Mouse (Mus musculus) kidney, adult 9 months (tissue): Measurements from ENCODE around the gene Vps29.
A peak's percentile ranks its signal among the peaks of the same experiment; 100 is the strongest.
"Not testable (repeated sequence)": the region's sequence is repeated elsewhere in the genome, so short reads cannot be mapped to it uniquely, and the experiment has no call there.

Experiments
- DNase-seq: peaks from one replicate; pipeline ENCODE4 v3.0.0; 2022

Gene Vps29

DNA sequence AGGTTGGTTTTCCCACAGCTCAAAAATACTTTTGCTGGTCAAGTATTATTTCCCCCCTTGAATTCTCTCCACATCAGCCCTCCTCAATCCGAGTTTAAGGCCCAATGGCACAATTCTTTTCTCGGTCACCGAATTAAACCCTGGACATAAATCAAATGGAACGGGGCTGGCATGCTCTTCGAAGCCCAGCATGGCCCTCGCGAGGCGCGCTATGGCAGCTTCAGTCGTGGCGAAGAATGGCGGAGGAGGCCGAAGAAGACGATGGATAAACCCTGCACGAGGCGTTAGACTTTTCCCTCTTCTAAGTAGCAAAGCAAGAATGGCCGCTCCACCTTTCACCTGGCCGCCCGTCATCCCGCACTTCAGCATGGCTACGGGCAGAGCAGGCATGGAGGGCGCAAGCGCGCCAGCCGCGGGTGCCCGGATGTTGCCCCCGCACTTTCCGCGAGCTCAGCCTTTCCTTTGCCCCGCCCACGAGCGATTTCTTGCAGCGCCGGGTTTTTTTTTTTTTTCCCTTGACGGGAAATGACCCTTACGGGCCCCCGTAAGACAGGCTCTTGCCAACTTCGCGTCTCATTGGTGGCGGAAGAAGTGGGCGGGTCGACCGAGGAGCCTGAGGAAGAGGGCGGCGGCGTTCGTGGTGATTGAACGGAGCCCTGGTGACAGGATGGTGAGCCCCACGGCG, at the start of gene Vps29, which contains the start of gene Rad9b:
Gene Vps29 (plus strand): TSS at position 563 of the 685 bp plus-strand sequence.
Gene Rad9b (minus strand): TSS at position 427 of the 685 bp plus-strand sequence.
- DNase-seq, result peak; percentile 98

GRCm38 (mm10) chr5:122304541-122304940, 49.6 kb upstream of the Vps29 start:
- DNase-seq, result no peak

GRCm38 (mm10) chr5:122305472-122305871, 48.7 kb upstream of the Vps29 start:
- peak; percentile 83 for DNase-seq

GRCm38 (mm10) chr5:122306536-122306935, 47.6 kb upstream of the Vps29 start:
- no peak for DNase-seq

DNA sequence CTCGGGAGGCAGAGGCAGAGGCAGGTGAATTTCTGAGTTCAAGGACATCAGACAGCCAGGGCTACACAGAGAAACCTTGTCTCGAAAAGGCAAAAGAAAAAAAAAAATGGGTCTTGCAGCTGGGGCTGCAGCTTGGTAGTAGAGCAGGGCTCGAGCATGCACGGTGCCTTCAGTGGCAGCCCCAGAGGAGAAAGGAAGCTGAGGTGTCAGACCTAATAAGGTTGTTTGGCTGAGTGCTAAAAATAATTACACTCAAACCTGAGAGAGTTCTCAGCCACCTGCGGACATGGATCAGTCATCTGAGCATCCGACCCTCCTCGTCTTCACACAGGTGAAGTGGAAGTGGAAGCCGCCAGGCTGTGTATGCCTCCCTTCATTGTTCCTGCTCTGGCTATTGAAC, 43.5 kb upstream of the Vps29 start:
- DNase-seq, result no peak

DNA sequence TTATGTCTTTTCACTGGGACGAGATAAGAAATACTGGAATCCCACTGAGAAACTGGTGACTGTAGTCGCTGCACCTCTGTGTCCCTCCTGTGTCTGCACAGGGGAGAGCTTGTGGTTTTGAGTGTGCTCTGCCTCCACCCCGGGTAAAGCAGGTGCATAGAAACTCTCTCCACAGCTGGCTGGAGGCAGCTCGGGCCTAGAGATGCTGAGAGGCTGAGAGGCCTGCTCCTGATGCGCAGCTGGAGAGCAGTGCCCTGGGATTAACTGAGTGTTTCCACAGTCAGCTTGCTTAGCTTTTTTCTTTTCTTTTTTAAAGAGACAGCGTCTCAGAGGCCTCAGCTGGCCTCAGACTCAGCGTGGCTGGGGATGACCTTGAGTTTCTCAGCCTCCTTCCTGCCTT, 42.5 kb upstream of the Vps29 start:
- no peak for DNase-seq

DNA sequence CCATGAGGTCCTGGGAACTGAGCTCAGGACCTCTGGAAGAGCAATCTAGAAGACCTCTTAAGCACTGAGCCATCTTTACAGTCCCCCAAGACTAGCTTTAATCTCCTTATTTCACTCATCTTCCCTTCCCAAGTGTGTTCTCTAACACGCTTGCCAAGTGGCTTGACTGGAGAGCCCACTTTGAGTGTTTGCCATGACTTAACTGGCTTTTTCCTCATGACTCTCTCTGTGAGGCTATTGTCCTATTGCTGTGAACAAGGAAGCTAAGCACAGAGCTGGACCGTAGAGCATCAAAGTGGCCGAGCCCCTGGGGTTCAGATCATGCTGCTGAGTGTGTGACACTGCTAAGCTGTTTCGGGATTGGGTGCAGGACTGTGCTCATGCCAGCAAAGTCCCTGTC, 41.8 kb upstream of the Vps29 start:
- no peak for DNase-seq

DNA sequence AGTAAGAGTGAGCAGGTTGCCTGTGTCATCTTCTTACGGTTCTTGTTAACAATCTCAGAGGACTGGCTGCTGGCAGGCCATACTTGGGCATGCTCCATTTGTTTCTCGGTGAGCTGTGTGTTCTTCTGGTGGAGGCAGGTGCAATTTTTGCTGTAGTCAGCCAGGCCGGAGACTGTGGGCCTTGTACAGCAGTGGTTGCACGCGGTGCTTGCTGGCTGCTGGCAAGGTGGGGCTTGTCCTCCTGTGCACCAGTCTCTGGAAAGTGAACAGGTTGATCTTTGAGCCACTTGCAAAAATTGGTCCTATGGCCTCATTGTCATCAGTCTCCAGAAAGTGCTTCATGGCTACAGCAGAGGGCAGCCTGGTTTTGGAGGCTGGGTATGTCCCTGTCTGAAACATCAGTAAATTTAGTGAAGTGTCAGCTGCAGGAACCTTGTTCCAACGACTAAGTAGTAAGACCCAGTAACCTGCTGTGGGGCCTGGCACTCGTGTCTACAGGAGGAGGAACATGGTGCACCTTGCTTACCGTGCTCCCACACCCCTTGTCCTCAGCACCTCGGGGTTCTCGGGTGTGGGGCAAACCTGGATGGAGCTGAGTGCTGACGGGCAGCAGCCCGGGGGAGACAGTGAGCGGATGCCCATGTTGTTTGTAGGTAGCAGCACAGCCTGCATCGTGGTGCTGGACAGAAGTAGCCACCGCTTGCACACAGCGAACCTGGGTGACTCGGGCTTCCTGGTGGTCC, 41.1 kb upstream of the Vps29 start:
- peak; percentile 72 for DNase-seq

GRCm38 (mm10) chr5:122314966-122315667, 39.1 kb upstream of the Vps29 start:
- peak; percentile 99 for DNase-seq

GRCm38 (mm10) chr5:122317329-122318045, 36.7 kb upstream of the Vps29 start:
- peak; percentile 58 for DNase-seq

GRCm38 (mm10) chr5:122318100-122318499, 36.1 kb upstream of the Vps29 start:
- peak; percentile 55 for DNase-seq

DNA sequence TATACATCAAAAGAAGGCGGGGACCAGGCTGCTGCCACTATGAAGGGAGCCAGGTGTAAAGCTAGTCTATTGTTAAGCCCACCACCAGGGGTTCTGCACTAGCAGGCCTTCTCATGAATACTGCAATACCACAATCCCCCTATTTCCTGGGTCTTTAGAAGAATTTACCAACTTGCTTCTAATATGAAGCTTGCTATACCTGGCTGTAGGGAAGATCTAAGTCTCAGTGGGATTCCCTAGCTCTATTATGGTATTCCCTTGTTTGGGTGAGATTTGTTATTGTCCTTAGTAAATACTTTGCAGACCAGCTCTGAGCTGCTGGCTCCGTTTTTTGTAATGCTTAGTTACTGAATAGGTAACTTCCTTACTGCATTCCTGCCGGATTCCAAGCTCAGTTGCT, 35.2 kb upstream of the Vps29 start:
- DNase-seq, result not testable (repeated sequence)

DNA sequence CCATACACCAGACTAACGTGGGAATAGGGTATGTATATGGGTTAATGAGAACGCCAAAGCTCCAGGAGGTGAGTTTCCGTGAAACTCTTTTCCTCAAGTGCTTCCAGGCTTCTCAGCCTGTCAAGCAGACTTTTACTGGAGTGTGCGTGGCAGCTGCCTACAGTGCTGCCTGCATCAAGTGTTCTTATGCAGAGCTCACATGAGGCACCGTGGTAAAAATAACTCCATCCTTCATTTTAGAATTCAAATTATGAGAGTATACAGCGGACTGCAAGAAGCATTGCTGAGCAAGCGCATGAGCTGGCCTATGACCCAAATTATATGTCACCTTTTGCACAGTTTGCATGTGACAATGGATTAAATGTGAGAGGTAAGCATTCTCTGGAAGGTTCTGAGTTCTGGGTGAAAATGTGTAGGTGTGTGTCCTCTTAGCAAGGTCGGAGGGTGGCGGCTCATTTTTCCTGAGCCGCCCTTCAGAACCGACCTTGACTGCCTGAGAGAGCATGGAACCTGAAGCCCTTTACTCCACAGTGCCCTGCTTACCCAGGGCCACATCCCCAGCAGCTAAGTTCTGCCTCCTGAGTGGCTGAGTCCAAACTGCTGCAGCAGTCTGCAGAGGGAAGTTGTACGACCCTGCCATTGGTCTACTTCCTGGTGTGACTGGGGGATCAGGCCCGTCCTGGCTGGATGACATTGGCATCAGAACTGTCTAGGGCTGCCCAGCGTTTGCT, 34.5 kb upstream of the Vps29 start:
- DNase-seq, result no peak

DNA sequence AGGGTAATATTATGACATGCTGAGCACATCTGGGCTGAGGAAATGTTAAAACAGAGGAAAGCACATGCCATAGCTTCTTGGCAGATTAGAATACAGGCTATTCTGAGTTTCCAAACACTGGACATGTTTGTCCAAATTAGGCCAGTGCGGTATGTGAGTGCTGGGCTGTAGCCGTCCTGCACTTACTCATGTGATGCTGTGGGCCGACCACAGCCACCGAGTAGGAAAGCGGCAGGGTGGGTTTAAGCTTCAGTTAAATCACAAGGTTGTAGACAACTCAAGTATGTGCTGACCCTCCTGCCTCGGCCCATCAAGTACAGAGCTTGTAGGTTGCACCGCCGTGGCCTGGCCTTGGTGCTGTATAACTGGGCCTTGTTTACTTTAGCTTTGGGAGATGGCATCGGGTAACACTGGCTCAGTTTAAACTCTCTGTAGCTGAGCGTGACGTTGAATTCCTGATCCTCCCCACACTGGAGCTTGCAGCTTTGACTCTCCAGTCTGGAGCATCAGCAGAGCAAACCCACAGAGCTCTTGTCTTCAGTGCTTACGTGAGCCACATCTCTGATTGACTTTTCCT, 33.9 kb upstream of the Vps29 start:
- no peak for DNase-seq

DNA sequence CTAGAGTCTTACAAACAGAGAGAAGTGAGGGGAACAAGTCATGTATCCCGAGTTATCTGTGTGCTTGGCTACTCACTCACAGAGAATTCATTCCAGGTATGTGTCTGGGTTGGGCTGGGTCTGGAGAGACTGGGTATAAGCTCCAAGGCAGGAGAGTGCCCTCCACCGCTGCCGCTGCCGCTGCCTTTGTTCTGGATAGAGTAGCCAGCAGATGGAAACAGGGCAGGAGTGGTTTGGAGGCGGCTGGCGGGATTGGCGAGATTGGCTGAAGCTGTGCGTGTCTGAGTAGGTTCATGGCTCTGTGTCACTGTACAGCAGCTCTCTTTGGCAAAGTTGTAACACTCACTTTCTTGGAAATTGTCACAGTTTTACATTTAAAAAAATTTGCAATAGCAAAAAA, 30.6 kb upstream of the Vps29 start:
- DNase-seq, result no peak

DNA sequence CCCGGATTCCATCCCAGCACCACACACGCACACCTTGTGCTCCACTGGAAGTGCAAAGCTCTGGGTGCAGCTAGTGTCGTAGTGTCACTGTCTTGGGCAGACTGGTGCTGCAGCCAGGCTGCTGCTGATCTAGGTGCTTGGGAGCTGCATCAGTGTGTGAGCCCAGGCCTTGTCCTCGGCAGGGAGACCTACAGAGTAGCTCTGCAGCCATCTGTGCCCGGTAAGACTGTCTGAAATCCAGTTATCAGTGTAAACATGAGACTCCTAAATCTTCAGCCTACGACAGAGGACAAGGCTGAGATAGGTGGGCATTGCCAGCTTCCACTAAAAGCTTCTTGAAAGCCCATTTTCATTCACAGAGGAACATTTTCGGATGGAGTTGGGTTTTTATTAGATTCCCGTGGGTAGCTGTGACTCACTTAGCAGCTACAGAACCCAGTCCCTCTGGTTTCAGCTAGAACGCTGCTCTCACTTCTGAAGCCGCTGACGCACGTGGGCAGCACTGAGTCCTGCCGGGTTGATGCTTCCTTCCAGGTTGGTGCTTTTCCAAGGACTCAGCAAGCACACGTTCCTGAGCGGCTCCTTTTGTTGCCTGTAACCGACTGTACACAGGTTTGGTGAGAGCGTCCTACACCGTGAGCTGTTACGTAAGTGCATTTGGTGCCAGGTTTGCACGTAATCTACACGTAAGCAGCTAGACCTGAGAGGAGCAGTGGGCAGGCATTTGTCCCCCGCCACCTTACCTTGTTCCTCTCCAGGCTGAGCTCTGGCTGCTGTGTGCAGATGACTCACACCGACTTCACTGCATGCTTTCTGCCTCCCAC, 29.3 kb upstream of the Vps29 start:
- DNase-seq, result no peak

DNA sequence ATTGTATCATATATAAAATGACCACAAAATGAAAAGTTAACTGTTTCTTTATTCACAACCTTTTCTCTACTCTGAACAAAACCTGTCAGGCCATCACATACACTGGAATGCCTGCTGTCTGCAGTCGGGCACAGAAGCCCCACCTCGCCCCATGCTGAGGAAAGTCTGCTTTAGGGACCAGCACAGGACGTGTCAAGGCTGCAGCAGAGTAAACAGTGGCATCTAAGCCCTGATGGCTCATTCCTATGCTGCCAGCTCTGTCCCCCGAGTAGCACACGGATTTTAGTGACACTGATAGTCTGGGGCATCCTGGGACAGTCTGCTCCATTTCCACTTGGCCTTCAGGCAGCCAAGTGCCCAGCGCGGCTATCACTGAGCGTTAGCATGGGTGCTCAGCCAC, 28.7 kb upstream of the Vps29 start:
- DNase-seq, result no peak

DNA sequence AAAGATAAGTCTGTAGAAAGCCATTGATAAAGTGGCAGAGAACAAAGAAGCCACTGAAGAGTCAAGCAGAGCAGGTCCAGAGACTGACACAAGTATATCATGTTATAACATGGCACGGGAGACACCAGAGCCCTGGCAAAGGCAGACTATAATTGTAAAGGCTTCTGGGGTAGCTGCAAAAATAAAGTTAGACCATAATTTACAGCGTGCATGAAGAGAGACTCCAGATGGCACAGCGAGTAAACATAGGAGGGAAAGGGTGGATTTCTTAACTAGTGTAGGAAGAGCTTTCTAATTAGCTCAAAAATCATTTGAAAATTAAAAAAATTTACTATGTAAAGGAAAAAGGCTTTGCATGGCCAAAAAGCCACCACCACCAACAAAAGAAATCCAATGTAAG, 26.9 kb upstream of the Vps29 start:
- no peak for DNase-seq

DNA sequence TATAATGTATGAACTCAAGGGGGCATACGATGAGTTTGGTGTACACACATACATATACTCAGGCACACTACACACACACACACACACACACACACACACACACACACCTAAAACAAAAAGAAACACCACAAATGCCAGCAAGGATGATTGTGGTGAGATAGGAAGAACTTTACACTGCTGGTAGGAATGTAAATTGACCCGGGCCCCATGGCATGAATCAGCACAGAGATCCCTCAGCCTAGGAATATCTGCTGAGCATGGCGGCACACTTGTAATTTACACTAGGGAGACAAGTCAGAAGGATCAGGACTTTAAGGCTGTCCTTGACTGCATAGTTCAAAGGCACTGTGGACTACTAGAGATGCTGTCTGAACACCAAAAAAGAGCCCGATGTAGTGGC, 23.9 kb upstream of the Vps29 start:
- DNase-seq, result no peak

GRCm38 (mm10) chr5:122334682-122335081, 19.5 kb upstream of the Vps29 start:
- no peak for DNase-seq
